Mouse (Mus musculus): ENCODE measurements around the gene Rtn4rl1. TPM values are rescaled to one million over a fixed set of nuclear protein-coding genes. Genes with fewer than 3 reads are reported as not detected.

Rtn4rl1 gene
- polyA plus RNA-seq, 1 experiment, result 11.8 TPM

- peaks cover 5% of the 10 kb centered on the region; the same call in 1 of the 2 replicates for H3K36me3 ChIP-seq (ENCODE audit: control insufficient read depth, insufficient read depth, low read length)
- no peak overlapping the region for H3K27ac ChIP-seq (ENCODE audit: insufficient read depth, low read depth, low read length)
- no peak overlapping the region for H3K4me3 ChIP-seq (ENCODE audit: low read depth, low read length)
- H3K4me1 ChIP-seq (ENCODE audit: control insufficient read depth, insufficient read depth, insufficient read length, low read length), result no peaks in the 10 kb centered on the region
- no peaks in the 10 kb centered on the region for H3K27me3 ChIP-seq (ENCODE audit: control insufficient read depth, insufficient read depth, low read length)
- WGBS, result 72% methylated on average over 9 of the region's 9 CpGs
- TF ChIP-seq CTCF (IDR thresholded peaks at IDR 0.05; ENCODE audit: extremely low read depth, insufficient read length, insufficient replicate concordance, low read depth, low read length) (no peak), POLR2A (IDR thresholded peaks at IDR 0.05; ENCODE audit: low read depth, low read length) (no peak)
These were observed 74.3 kb downstream of the Rtn4rl1 start for GRCm38 (mm10) chr11:75267826-75268281.

- Histone ChIP-seq H3K27ac (ENCODE audit: insufficient read depth, low read depth, low read length) (no peak overlapping the region), H3K36me3 (ENCODE audit: control insufficient read depth, insufficient read depth, low read length) (peaks cover 5% of the 10 kb centered on the region; the same call in 1 of the 2 replicates), H3K4me1 (ENCODE audit: control insufficient read depth, insufficient read depth, insufficient read length, low read length) (no peaks in the 10 kb centered on the region), H3K27me3 (ENCODE audit: control insufficient read depth, insufficient read depth, low read length) (no peaks in the 10 kb centered on the region), H3K4me3 (ENCODE audit: low read depth, low read length) (no peak overlapping the region)
- WGBS, result 84% methylated on average over 5 of the region's 5 CpGs
- TF ChIP-seq CTCF (IDR thresholded peaks at IDR 0.05; ENCODE audit: extremely low read depth, insufficient read length, insufficient replicate concordance, low read depth, low read length) (no peak), POLR2A (IDR thresholded peaks at IDR 0.05; ENCODE audit: low read depth, low read length) (no peak)
These were observed 74.9 kb downstream of the Rtn4rl1 start for GRCm38 (mm10) chr11:75268492-75268891.

- WGBS, result 81% methylated on average over 4 of the region's 4 CpGs
These were observed 75.6 kb downstream of the Rtn4rl1 start for GRCm38 (mm10) chr11:75269213-75269612.

GRCm38 (mm10) chr11:75270276-75270984 is 76.8 kb downstream of the Rtn4rl1 start:
- no peaks in the 10 kb centered on the region for H3K4me1 ChIP-seq (ENCODE audit: control insufficient read depth, insufficient read depth, insufficient read length, low read length)
- no peak overlapping the region for H3K27ac ChIP-seq (ENCODE audit: insufficient read depth, low read depth, low read length)
- H3K27me3 ChIP-seq (ENCODE audit: control insufficient read depth, insufficient read depth, low read length), result no peaks in the 10 kb centered on the region
- H3K36me3 ChIP-seq (ENCODE audit: control insufficient read depth, insufficient read depth, low read length), result peaks cover 5% of the 10 kb centered on the region; the same call in 1 of the 2 replicates
- TF ChIP-seq CTCF (IDR thresholded peaks at IDR 0.05; ENCODE audit: extremely low read depth, insufficient read length, insufficient replicate concordance, low read depth, low read length) (no peak), POLR2A (IDR thresholded peaks at IDR 0.05; ENCODE audit: low read depth, low read length) (no peak)
- WGBS, result 91% methylated on average over 8 of the region's 8 CpGs
- H3K4me3 ChIP-seq (ENCODE audit: low read depth, low read length), result no peak overlapping the region

More at GRCm38 (mm10) chr11:75269213-75269612, 75.6 kb downstream of the Rtn4rl1 start:
- no peak overlapping the region for H3K4me3 ChIP-seq (ENCODE audit: low read depth, low read length)
- no peaks in the 10 kb centered on the region for H3K4me1 ChIP-seq (ENCODE audit: control insufficient read depth, insufficient read depth, insufficient read length, low read length)
- no peak overlapping the region for H3K27ac ChIP-seq (ENCODE audit: insufficient read depth, low read depth, low read length)
- peaks cover 5% of the 10 kb centered on the region; the same call in 1 of the 2 replicates for H3K36me3 ChIP-seq (ENCODE audit: control insufficient read depth, insufficient read depth, low read length)
- H3K27me3 ChIP-seq (ENCODE audit: control insufficient read depth, insufficient read depth, low read length), result no peaks in the 10 kb centered on the region
- TF ChIP-seq POLR2A (IDR thresholded peaks at IDR 0.05; ENCODE audit: low read depth, low read length) (no peak), CTCF (IDR thresholded peaks at IDR 0.05; ENCODE audit: extremely low read depth, insufficient read length, insufficient replicate concordance, low read depth, low read length) (no peak)

- H3K4me1 ChIP-seq (ENCODE audit: control insufficient read depth, insufficient read depth, insufficient read length, low read length), result no peaks in the 10 kb centered on the region
- H3K36me3 ChIP-seq (ENCODE audit: control insufficient read depth, insufficient read depth, low read length), result 0 out of 2 replicates have a peak, but pooled peaks cover 3% of the 10 kb centered on the region
- TF ChIP-seq POLR2A (IDR thresholded peaks at IDR 0.05; ENCODE audit: low read depth, low read length) (no peak), CTCF (IDR thresholded peaks at IDR 0.05; ENCODE audit: extremely low read depth, insufficient read length, insufficient replicate concordance, low read depth, low read length) (no peak)
- no peaks in the 10 kb centered on the region for H3K27me3 ChIP-seq (ENCODE audit: control insufficient read depth, insufficient read depth, low read length)
- H3K4me3 ChIP-seq (ENCODE audit: low read depth, low read length), result no peak overlapping the region
- WGBS, result 55% methylated on average over 7 of the region's 7 CpGs
- no peak overlapping the region for H3K27ac ChIP-seq (ENCODE audit: insufficient read depth, low read depth, low read length)
These were observed 77.4 kb downstream of the Rtn4rl1 start for GRCm38 (mm10) chr11:75270985-75271434.

- 70% methylated on average over 8 of the region's 8 CpGs for WGBS
- H3K36me3 ChIP-seq (ENCODE audit: control insufficient read depth, insufficient read depth, low read length), result no peaks in the 10 kb centered on the region
- no peak for TF ChIP-seq CTCF (IDR thresholded peaks at IDR 0.05; ENCODE audit: extremely low read depth, insufficient read length, insufficient replicate concordance, low read depth, low read length)
- no peak for TF ChIP-seq POLR2A (IDR thresholded peaks at IDR 0.05; ENCODE audit: low read depth, low read length)
- no peak overlapping the region for H3K27ac ChIP-seq (ENCODE audit: insufficient read depth, low read depth, low read length)
- H3K27me3 ChIP-seq (ENCODE audit: control insufficient read depth, insufficient read depth, low read length), result no peaks in the 10 kb centered on the region
- H3K4me1 ChIP-seq (ENCODE audit: control insufficient read depth, insufficient read depth, insufficient read length, low read length), result no peaks in the 10 kb centered on the region
- no peak overlapping the region for H3K4me3 ChIP-seq (ENCODE audit: low read depth, low read length)
These were observed 79.9 kb downstream of the Rtn4rl1 start for GRCm38 (mm10) chr11:75273466-75273865.

- 65% methylated on average over 6 of the region's 6 CpGs for WGBS
- H3K4me1 ChIP-seq (ENCODE audit: control insufficient read depth, insufficient read depth, insufficient read length, low read length), result peaks cover 2% of the 10 kb centered on the region; the same call in 1 of the 2 replicates
- H3K27ac ChIP-seq (ENCODE audit: insufficient read depth, low read depth, low read length), result no peak overlapping the region
- no peak for TF ChIP-seq CTCF (IDR thresholded peaks at IDR 0.05; ENCODE audit: extremely low read depth, insufficient read length, insufficient replicate concordance, low read depth, low read length)
- no peak for TF ChIP-seq POLR2A (IDR thresholded peaks at IDR 0.05; ENCODE audit: low read depth, low read length)
- no peaks in the 10 kb centered on the region for H3K36me3 ChIP-seq (ENCODE audit: control insufficient read depth, insufficient read depth, low read length)
- H3K27me3 ChIP-seq (ENCODE audit: control insufficient read depth, insufficient read depth, low read length), result no peaks in the 10 kb centered on the region
- H3K4me3 ChIP-seq (ENCODE audit: low read depth, low read length), result no peak overlapping the region
These were observed 81.5 kb downstream of the Rtn4rl1 start for GRCm38 (mm10) chr11:75275035-75275434.

All from small intestine, adult 2 months (tissue).